Mouse (Mus musculus) forebrain, embryonic 13.5 days (tissue): ENCODE data around the gene Zfp866. TPM values are rescaled to one million over a fixed set of nuclear protein-coding genes. Genes with fewer than 3 reads are reported as not detected.

Source experiments
- ATAC-seq: fragments of 200-750 bp; cut with Nextera tagmentation; 2 replicates; pipeline ENCODE4 v1.8.0; 2017
- H3K27ac ChIP-seq: fragments of 300-500 bp; sonication (generic); 2 replicates; pipeline ENCODE4 v1.5.1; 2015; ENCODE audit warnings: inconsistent platforms, mild to moderate bottlenecking, moderate library complexity
- H3K27me3 ChIP-seq: fragments of 300-500 bp; sonication (generic); 2 replicates; pipeline ENCODE4 v1.6.1; 2015; ENCODE audit warnings: mild to moderate bottlenecking, inconsistent platforms
- H3K36me3 ChIP-seq: fragments of 300-500 bp; sonication (generic); 2 replicates; pipeline ENCODE4 v1.6.1; 2015; ENCODE audit warnings: mild to moderate bottlenecking, inconsistent platforms; ENCODE audit not compliant: poor library complexity, severe bottlenecking
- H3K4me1 ChIP-seq: fragments of 300-500 bp; sonication (generic); 2 replicates; pipeline ENCODE4 v1.6.1; 2015; ENCODE audit warnings: inconsistent platforms
- H3K4me2 ChIP-seq: fragments of 300-500 bp; sonication (generic); 2 replicates; pipeline ENCODE4 v1.6.1; 2015; ENCODE audit warnings: inconsistent platforms, mild to moderate bottlenecking, moderate library complexity
- H3K4me3 ChIP-seq: fragments of 300-500 bp; sonication (generic); 2 replicates; pipeline ENCODE4 v1.5.1; 2015; ENCODE audit warnings: mild to moderate bottlenecking, inconsistent platforms
- H3K9ac ChIP-seq: fragments of 300-500 bp; sonication (generic); 2 replicates; pipeline ENCODE4 v1.6.1; 2015; ENCODE audit warnings: mild to moderate bottlenecking, inconsistent platforms
- H3K9me3 ChIP-seq: fragments of 300-500 bp; sonication (generic); replicated peaks from 2 replicates; pipeline ENCODE4 v1.6.1; 2016; ENCODE audit warnings: inconsistent platforms
- WGBS: fragments of 180-500 bp; shearing (Covaris S2); methylation state at CpG from one replicate; pipeline ENCODE4 v1.1.7; 2015; 5-methylcytosine and 5-hydroxymethylcytosine counted together
- polyA plus RNA-seq: library from polyadenylated mRNA; unstranded; fragments of >200 nt; fragmentation: Nextera tagmentation; extraction: Ambion mirVana; gene quantifications from 2 replicates; pipeline ENCODE4 v1.2.1, GENCODE M21; 2015

The Zfp866 gene
- polyA plus RNA-seq, 1 experiment from 2014 or later, result 43.0 TPM

DNA sequence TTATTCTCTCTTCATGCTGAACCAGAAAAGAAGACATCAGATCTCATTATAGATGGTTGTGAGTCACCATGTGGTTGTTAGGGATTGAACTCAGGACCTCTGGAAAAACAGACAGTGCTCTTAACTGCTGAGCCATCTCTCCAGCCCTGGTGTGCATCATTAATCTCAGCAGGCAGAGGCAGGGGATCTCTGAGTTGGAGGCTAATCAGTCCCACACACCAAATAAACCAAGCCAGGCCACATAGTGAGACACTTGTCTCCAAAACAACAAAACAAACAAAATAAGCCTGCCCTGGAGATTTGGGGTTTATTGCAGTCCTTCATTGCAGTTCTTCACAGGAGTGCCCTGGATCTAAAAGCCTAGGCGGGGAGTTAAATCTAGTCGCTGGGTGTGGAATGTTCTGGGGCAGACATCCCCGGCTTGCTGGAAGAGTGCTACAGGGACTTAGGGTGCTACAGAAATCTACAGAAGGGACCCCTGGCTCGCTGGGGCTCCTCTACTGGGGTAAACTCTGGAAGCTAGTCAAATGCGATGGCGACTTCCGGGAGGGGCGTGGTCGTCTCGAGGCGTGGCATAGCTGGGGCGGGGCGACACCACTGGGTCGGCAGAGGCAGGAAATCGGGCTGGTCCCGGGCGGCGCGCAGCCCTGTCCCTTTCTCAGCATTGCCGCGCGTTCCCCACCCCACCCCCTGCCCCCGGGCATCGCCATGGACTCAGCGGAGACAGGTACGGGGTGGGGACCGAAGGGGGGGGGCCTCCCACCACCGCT is 17.3 kb upstream of the Zfp866 start, which contains the start of gene Gmip:
TSS of gene Gmip (plus strand) at position 586 of the 770 bp plus-strand sequence.
- Histone ChIP-seq H3K27me3 (no peaks in the 10 kb centered on the region), H3K36me3 (peaks cover 74% of the 10 kb centered on the region), H3K4me3 (peak within 1 kb of the TSS; percentile 59), H3K9ac (peak within 1 kb of the TSS; percentile 78), H3K27ac (peak within 1 kb of the TSS; percentile 63), H3K4me2 (peak within 1 kb of the TSS; percentile 86), H3K4me1 (peaks cover 16% of the 10 kb centered on the region; the same call in 1 of the 2 replicates), H3K9me3 (no peaks in the 10 kb centered on the region)
- WGBS, result 13% methylated on average over 15 of the region's 28 CpGs
- ATAC-seq, result peak; percentile 82

DNA sequence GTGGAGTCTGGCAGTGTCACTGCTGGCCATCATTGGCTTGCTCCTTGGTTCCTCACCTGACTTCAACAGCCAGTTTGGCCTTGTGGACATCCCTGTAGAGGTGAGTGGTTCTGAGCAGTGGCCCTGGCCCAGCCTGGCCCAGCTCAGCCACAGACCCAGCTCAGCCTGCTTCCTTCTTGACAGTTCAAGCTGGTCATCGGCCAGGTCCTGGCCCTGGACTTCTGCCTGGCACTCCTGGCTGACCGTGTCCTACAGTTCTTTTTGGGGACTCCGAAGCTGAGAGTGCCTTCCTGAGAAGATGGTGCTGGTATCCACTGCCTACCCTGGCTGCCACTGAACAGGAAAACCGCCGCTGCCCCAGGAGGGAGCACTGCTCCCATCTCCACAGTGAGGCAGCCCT is 16.3 kb upstream of the Zfp866 start:
- Histone ChIP-seq H3K27ac (no peak overlapping the region), H3K9ac (no peak overlapping the region), H3K27me3 (no peaks in the 10 kb centered on the region), H3K9me3 (no peaks in the 10 kb centered on the region), H3K4me1 (peaks cover 16% of the 10 kb centered on the region; the same call in 1 of the 2 replicates), H3K4me2 (no peak overlapping the region), H3K36me3 (peaks cover 77% of the 10 kb centered on the region), H3K4me3 (no peak overlapping the region)
- no peak for ATAC-seq
- WGBS, result 94% methylated on average over 5 of the region's 5 CpGs

DNA sequence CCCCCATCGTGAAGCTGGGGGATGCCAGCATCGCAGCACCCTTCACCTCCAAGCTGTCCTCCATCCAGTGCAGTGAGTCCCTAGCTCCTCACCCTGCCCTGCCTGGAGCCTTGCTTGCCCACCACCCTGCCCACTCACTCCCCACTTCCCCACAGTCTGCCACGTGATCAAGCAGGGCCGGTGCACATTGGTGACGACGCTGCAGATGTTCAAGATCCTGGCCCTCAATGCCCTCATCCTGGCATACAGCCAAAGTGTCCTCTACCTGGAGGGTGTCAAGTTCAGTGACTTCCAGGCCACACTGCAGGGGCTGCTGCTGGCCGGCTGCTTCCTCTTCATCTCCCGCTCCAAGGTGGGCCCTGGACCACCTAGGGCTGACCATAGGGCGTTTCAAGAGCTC is 14.5 kb upstream of the Zfp866 start:
- Histone ChIP-seq H3K27me3 (no peaks in the 10 kb centered on the region), H3K9ac (no peak overlapping the region), H3K9me3 (no peaks in the 10 kb centered on the region), H3K4me2 (no peak overlapping the region), H3K36me3 (peaks cover 77% of the 10 kb centered on the region), H3K27ac (no peak overlapping the region), H3K4me1 (peaks cover 16% of the 10 kb centered on the region; the same call in 1 of the 2 replicates), H3K4me3 (no peak overlapping the region)
- WGBS, result 93% methylated on average over 9 of the region's 9 CpGs
- ATAC-seq, result no peak

DNA sequence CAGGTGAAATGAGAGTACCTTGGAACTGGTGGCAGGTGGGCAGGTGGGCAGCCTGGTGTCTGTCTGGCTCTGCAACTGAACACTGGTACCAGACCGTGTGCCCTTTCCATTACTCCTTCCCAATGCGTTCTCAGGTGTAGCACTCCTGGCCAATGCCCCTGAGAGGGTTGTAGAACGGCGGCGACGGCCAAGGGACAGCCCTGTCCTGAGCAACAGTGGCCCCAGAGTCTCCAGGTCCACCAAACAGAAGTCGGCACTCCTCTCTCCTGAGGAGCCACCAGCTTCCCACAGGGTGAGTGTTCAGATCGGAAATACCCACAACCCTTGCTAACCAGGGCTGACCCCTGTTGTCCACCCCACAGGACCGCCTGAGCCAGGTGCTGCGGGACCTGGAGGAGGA is 14.1 kb upstream of the Zfp866 start:
- 89% methylated on average over 10 of the region's 10 CpGs for WGBS

DNA sequence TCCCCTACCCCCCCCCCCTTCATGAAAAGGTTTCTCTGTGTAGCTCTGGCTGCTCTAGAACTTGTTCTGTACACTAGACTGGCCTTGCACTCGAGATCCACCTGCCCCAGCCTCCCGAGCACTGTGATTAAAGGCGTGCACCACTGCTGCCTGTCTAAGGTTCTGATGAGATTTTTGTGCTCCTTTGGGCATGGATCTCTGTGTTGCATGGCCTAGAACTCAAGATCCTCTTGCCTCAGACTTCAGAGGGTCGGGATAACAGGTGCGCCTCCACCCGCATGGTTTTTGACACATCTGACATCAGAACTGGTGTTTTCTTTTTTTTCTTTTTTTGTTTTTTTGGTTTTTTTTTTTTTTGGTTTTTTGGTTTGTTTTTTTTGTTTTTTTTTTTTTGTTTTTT is 13.6 kb upstream of the Zfp866 start:
- no peak for ATAC-seq
- peaks cover 86% of the 10 kb centered on the region for H3K36me3 ChIP-seq
- no peak overlapping the region for H3K4me2 ChIP-seq
- no peaks in the 10 kb centered on the region for H3K9me3 ChIP-seq
- H3K9ac ChIP-seq, result no peak overlapping the region
- H3K4me1 ChIP-seq, result peaks cover 12% of the 10 kb centered on the region; the same call in 1 of the 2 replicates
- H3K27me3 ChIP-seq, result no peaks in the 10 kb centered on the region
- no peak overlapping the region for H3K27ac ChIP-seq
- H3K4me3 ChIP-seq, result no peak overlapping the region
- 94% methylated on average over 6 of the region's 6 CpGs for WGBS

More for the DNA sequence above, 14.1 kb upstream of the Zfp866 start:
- H3K4me1 ChIP-seq, result peaks cover 16% of the 10 kb centered on the region; the same call in 1 of the 2 replicates
- H3K27me3 ChIP-seq, result no peaks in the 10 kb centered on the region
- no peak overlapping the region for H3K4me2 ChIP-seq
- H3K27ac ChIP-seq, result no peak overlapping the region
- H3K9me3 ChIP-seq, result no peaks in the 10 kb centered on the region
- no peak for ATAC-seq
- no peak overlapping the region for H3K9ac ChIP-seq
- H3K36me3 ChIP-seq, result peaks cover 80% of the 10 kb centered on the region
- no peak overlapping the region for H3K4me3 ChIP-seq

DNA sequence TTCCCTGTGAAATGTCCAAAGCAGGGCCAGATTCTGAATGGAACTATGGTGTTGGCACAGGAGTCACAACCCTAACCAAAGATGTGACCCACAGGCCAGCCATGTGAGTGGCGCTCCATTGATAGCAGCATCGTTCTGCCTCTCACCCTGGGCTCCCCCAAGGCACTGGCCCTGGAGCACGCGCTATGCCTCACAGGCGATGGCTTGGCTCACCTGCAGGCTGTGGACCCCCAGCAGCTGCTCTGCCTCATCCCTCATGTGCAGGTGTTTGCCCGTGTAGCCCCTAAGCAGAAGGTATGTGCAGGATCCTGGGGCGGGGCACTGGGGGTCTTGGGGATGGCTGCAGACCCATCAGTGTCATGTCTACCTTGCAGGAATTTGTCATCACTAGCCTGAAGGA is 12.4 kb upstream of the Zfp866 start:
- Histone ChIP-seq H3K4me1 (peaks cover 3% of the 10 kb centered on the region; the same call in 1 of the 2 replicates), H3K36me3 (peaks cover 98% of the 10 kb centered on the region), H3K9ac (no peak overlapping the region), H3K4me2 (no peak overlapping the region), H3K27me3 (no peaks in the 10 kb centered on the region), H3K27ac (no peak overlapping the region), H3K9me3 (no peaks in the 10 kb centered on the region), H3K4me3 (no peak overlapping the region)
- ATAC-seq, result no peak
- 92% methylated on average over 7 of the region's 7 CpGs for WGBS

DNA sequence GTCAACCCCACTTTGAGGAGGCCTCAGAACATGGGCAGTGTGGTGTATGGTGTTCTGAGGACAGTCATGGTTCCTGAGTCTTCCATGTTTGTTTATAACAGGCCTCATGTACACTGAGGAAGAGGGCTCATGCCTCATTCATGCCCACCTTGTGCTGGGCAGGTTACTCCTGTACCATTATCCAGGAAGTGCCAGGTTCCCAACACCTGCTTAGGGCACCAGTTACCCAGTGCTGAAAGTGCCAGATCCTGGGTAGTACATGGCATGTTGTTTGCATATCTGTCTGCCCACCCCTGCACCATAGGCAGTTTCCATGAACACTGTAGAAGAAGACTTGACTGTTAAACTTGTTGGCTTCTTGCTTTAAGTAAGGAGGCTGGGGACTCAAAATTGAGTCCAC is 11.2 kb upstream of the Zfp866 start:
- Histone ChIP-seq H3K27ac (no peak overlapping the region), H3K4me3 (no peak overlapping the region), H3K27me3 (no peaks in the 10 kb centered on the region), H3K9me3 (no peaks in the 10 kb centered on the region), H3K36me3 (peaks cover 99% of the 10 kb centered on the region), H3K4me1 (no peaks in the 10 kb centered on the region), H3K4me2 (no peak overlapping the region), H3K9ac (no peak overlapping the region)
- no peak for ATAC-seq

DNA sequence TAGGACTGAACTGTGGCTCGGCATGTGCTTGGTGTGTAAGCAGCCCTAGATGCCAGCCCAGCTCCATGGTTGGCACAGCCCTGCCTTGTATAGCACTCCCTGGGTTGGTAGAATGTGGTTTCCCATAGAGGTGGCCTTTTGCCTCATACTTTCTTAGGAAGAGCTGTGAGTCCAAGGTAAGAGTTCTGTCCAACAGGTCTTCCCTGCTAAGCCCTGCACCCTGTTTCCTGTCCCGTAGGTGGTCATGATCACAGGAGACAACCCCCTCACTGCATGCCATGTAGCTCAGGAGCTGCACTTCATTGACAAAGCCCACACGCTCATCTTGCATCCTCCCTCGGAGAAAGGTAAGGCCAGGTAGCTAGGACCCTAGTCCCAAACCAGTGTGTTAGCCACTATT is 10.8 kb upstream of the Zfp866 start:
- H3K9me3 ChIP-seq, result no peaks in the 10 kb centered on the region
- ATAC-seq, result no peak
- no peak overlapping the region for H3K9ac ChIP-seq
- no peaks in the 10 kb centered on the region for H3K4me1 ChIP-seq
- no peak overlapping the region for H3K27ac ChIP-seq
- H3K36me3 ChIP-seq, result peaks cover 99% of the 10 kb centered on the region
- 95% methylated on average over 4 of the region's 4 CpGs for WGBS
- H3K4me3 ChIP-seq, result no peak overlapping the region
- no peaks in the 10 kb centered on the region for H3K27me3 ChIP-seq
- H3K4me2 ChIP-seq, result no peak overlapping the region

DNA sequence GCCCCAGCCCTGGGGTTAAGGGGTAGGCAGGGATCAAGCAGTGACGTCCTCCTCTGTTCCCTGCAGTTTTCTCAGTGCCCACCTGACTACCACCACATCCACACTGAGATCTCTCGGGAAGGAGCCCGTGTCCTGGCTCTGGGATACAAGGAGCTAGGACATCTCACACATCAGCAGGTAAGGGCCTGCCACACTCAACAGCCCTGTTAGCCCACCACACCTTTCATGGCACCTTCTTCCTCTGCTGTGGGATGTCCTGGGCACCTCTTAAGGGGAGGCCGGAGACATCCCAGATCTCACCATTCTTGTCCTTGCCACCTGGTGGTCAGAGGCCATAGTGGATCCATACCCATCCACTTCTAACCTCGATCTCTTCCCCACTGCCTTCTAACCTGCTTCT is 9.0 kb upstream of the Zfp866 start:
- H3K27me3 ChIP-seq, result no peaks in the 10 kb centered on the region
- H3K4me2 ChIP-seq, result no peak overlapping the region
- H3K9ac ChIP-seq, result no peak overlapping the region
- no peak for ATAC-seq
- H3K9me3 ChIP-seq, result no peaks in the 10 kb centered on the region
- H3K4me1 ChIP-seq, result no peaks in the 10 kb centered on the region
- peaks cover 99% of the 10 kb centered on the region for H3K36me3 ChIP-seq
- WGBS, result 95% methylated on average over 5 of the region's 5 CpGs
- no peak overlapping the region for H3K4me3 ChIP-seq
- H3K27ac ChIP-seq, result no peak overlapping the region

DNA sequence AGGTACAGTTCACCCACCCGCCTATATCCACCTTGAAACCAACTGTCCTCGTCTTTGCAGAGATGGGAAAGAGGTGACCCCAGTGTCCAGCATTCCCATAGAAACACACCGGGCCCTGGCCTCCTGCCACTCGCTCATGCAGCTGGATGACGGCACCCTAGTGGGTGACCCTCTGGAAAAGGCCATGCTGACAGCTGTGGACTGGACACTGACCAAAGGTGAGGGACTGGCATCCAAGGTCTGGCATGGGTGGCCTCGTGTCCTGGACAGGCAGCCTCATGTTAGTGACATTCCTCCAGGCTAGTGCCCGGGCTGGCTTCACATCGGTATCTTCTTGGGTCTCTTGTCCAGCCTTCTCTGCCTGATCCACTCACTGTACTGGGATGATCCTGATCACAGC is 8.3 kb upstream of the Zfp866 start:
- peaks cover 100% of the 10 kb centered on the region for H3K36me3 ChIP-seq
- H3K4me2 ChIP-seq, result no peak overlapping the region
- H3K27me3 ChIP-seq, result no peaks in the 10 kb centered on the region
- H3K9me3 ChIP-seq, result no peaks in the 10 kb centered on the region
- no peak overlapping the region for H3K9ac ChIP-seq
- no peak overlapping the region for H3K27ac ChIP-seq
- 93% methylated on average over 8 of the region's 8 CpGs for WGBS
- no peaks in the 10 kb centered on the region for H3K4me1 ChIP-seq
- H3K4me3 ChIP-seq, result no peak overlapping the region
- no peak for ATAC-seq

DNA sequence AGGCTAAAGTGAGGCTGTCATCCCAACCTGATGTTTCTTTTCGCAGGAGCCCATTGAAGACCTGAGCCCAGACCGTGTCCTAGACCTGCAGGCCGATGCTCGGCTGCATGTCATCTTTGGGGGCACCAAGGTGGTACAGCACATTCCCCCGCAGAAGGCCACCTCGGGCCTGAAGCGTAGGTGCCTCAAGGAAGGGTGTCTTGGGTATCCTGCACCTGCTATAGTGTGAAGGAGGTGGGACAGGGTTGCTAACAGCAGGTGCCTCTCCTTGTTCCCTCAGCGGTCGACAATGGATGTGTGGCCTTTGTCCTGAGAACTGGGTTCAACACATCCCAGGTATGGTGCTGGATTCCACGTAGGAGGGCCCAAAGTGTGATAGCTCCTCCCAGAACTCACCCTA is 6.7 kb upstream of the Zfp866 start:
- peaks cover 97% of the 10 kb centered on the region for H3K36me3 ChIP-seq
- no peaks in the 10 kb centered on the region for H3K27me3 ChIP-seq
- H3K9ac ChIP-seq, result no peak overlapping the region
- no peak overlapping the region for H3K4me3 ChIP-seq
- no peak for ATAC-seq
- H3K4me2 ChIP-seq, result no peak overlapping the region
- no peaks in the 10 kb centered on the region for H3K9me3 ChIP-seq
- H3K27ac ChIP-seq, result no peak overlapping the region
- H3K4me1 ChIP-seq, result peaks cover 8% of the 10 kb centered on the region
- 94% methylated on average over 10 of the region's 10 CpGs for WGBS

DNA sequence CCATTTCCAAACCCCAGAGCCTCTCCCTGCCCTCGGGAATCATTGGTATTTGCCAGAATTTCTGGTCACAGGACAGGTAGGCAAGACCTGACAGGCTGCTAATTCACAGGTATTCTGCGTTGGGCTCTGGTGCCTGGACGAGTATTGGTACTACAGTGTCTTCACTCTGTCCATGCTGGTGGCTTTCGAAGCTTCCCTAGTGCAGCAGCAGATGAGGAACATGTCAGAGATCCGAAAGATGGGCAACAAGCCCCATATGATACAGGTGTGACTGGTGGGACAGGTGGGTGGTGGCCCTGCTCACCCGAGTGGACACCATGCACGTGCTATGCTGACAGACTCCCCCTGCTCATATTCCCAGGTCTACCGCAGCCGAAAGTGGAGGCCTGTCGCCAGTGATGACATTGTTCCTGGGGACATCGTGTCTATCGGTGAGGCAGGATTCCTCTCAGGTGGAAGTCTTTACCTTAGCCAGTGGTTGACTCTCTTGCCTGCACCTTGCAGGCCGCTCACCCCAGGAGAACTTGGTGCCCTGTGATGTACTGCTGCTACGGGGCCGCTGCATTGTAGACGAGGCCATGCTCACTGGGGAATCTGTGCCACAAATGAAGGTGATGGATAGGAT is 5.9 kb upstream of the Zfp866 start:
- WGBS, result 95% methylated on average over 16 of the region's 16 CpGs
- no peak for ATAC-seq
- peaks cover 88% of the 10 kb centered on the region for H3K36me3 ChIP-seq

More for the DNA sequence above, 5.9 kb upstream of the Zfp866 start:
- no peak overlapping the region for H3K27ac ChIP-seq
- H3K9me3 ChIP-seq, result no peaks in the 10 kb centered on the region
- H3K9ac ChIP-seq, result no peak overlapping the region
- H3K4me2 ChIP-seq, result no peak overlapping the region
- no peaks in the 10 kb centered on the region for H3K27me3 ChIP-seq
- peaks cover 16% of the 10 kb centered on the region for H3K4me1 ChIP-seq
- H3K4me3 ChIP-seq, result no peak overlapping the region
